Mouse (Mus musculus): ENCODE measurements around the gene Fubp1. TPM values are rescaled to one million over a fixed set of nuclear protein-coding genes. Genes with fewer than 3 reads are reported as not detected.

Gene Fubp1
- polyA plus RNA-seq, 1 experiment: 406 TPM

GRCm38 (mm10) chr3:152276935-152277334 lies 66.7 kb downstream of the Fubp1 start:
- no peaks in the 10 kb centered on the region; the same call in 1 of the 2 replicates for H3K36me3 ChIP-seq (ENCODE audit: control insufficient read depth, insufficient read depth, low read length, poor library complexity, severe bottlenecking)
- TF ChIP-seq CTCF (IDR thresholded peaks at IDR 0.05; ENCODE audit: low read depth, low read length): no peak
- no peak for TF ChIP-seq EP300 (IDR thresholded peaks at IDR 0.05; ENCODE audit: insufficient read depth, low read depth, low read length)
- TF ChIP-seq POLR2A (IDR thresholded peaks at IDR 0.05; ENCODE audit: insufficient read depth, low read length): no peak
- H3K27ac ChIP-seq (ENCODE audit: insufficient read depth, low read length): no peak overlapping the region
- no peak overlapping the region for H3K4me3 ChIP-seq (ENCODE audit: low read depth, low read length)
- no peaks in the 10 kb centered on the region for H3K9me3 ChIP-seq (replicated peaks; ENCODE audit: control insufficient read depth, insufficient read depth, low read length, poor library complexity, severe bottlenecking)
- no peak overlapping the region for H3K9ac ChIP-seq (ENCODE audit: low read depth, poor library complexity, severe bottlenecking)
- no peaks in the 10 kb centered on the region for H3K27me3 ChIP-seq (ENCODE audit: control insufficient read depth, insufficient read depth, low read length, poor library complexity, severe bottlenecking)
- H3K4me1 ChIP-seq (ENCODE audit: control insufficient read depth, insufficient read depth, low read length): no peaks in the 10 kb centered on the region

- no peak overlapping the region for H3K9ac ChIP-seq (ENCODE audit: low read depth, poor library complexity, severe bottlenecking)
- no peaks in the 10 kb centered on the region for H3K4me1 ChIP-seq (ENCODE audit: control insufficient read depth, insufficient read depth, low read length)
- no peaks in the 10 kb centered on the region for H3K9me3 ChIP-seq (replicated peaks; ENCODE audit: control insufficient read depth, insufficient read depth, low read length, poor library complexity, severe bottlenecking)
- H3K27ac ChIP-seq (ENCODE audit: insufficient read depth, low read length): no peak overlapping the region
- no peak overlapping the region for H3K4me3 ChIP-seq (ENCODE audit: low read depth, low read length)
- no peaks in the 10 kb centered on the region; the same call in 1 of the 2 replicates for H3K36me3 ChIP-seq (ENCODE audit: control insufficient read depth, insufficient read depth, low read length, poor library complexity, severe bottlenecking)
- H3K27me3 ChIP-seq (ENCODE audit: control insufficient read depth, insufficient read depth, low read length, poor library complexity, severe bottlenecking): no peaks in the 10 kb centered on the region
- TF ChIP-seq POLR2A (IDR thresholded peaks at IDR 0.05; ENCODE audit: insufficient read depth, low read length) (no peak), CTCF (IDR thresholded peaks at IDR 0.05; ENCODE audit: low read depth, low read length) (peak; percentile 13)
These were observed 67.7 kb downstream of the Fubp1 start for GRCm38 (mm10) chr3:152277912-152278311.

- H3K27me3 ChIP-seq (ENCODE audit: control insufficient read depth, insufficient read depth, low read length, poor library complexity, severe bottlenecking): no peaks in the 10 kb centered on the region
These were observed 68.2 kb downstream of the Fubp1 start for GRCm38 (mm10) chr3:152278431-152278830.

GRCm38 (mm10) chr3:152282126-152282525 lies 71.9 kb downstream of the Fubp1 start:
- H3K4me1 ChIP-seq (ENCODE audit: control insufficient read depth, insufficient read depth, low read length): no peaks in the 10 kb centered on the region
- H3K4me3 ChIP-seq (ENCODE audit: low read depth, low read length): no peak overlapping the region
- no peak overlapping the region for H3K9ac ChIP-seq (ENCODE audit: low read depth, poor library complexity, severe bottlenecking)
- H3K27ac ChIP-seq (ENCODE audit: insufficient read depth, low read length): no peak overlapping the region
- peaks cover 9% of the 10 kb centered on the region; the same call in 1 of the 2 replicates for H3K36me3 ChIP-seq (ENCODE audit: control insufficient read depth, insufficient read depth, low read length, poor library complexity, severe bottlenecking)
- no peaks in the 10 kb centered on the region for H3K27me3 ChIP-seq (ENCODE audit: control insufficient read depth, insufficient read depth, low read length, poor library complexity, severe bottlenecking)
- no peak for TF ChIP-seq CTCF (IDR thresholded peaks at IDR 0.05; ENCODE audit: low read depth, low read length)
- H3K9me3 ChIP-seq (replicated peaks; ENCODE audit: control insufficient read depth, insufficient read depth, low read length, poor library complexity, severe bottlenecking): no peaks in the 10 kb centered on the region

More at GRCm38 (mm10) chr3:152278431-152278830, 68.2 kb downstream of the Fubp1 start:
- Histone ChIP-seq H3K27ac (ENCODE audit: insufficient read depth, low read length) (no peak overlapping the region), H3K4me3 (ENCODE audit: low read depth, low read length) (no peak overlapping the region), H3K9me3 (replicated peaks; ENCODE audit: control insufficient read depth, insufficient read depth, low read length, poor library complexity, severe bottlenecking) (no peaks in the 10 kb centered on the region), H3K36me3 (ENCODE audit: control insufficient read depth, insufficient read depth, low read length, poor library complexity, severe bottlenecking) (no peaks in the 10 kb centered on the region; the same call in 1 of the 2 replicates), H3K4me1 (ENCODE audit: control insufficient read depth, insufficient read depth, low read length) (no peaks in the 10 kb centered on the region), H3K9ac (ENCODE audit: low read depth, poor library complexity, severe bottlenecking) (no peak overlapping the region)
- TF ChIP-seq POLR2A (IDR thresholded peaks at IDR 0.05; ENCODE audit: insufficient read depth, low read length) (no peak), CTCF (IDR thresholded peaks at IDR 0.05; ENCODE audit: low read depth, low read length) (no peak), EP300 (IDR thresholded peaks at IDR 0.05; ENCODE audit: insufficient read depth, low read depth, low read length) (no peak)

GRCm38 (mm10) chr3:152284306-152284705 lies 74.1 kb downstream of the Fubp1 start:
- Histone ChIP-seq H3K27ac (ENCODE audit: insufficient read depth, low read length) (no peak overlapping the region), H3K9ac (ENCODE audit: low read depth, poor library complexity, severe bottlenecking) (no peak overlapping the region), H3K36me3 (ENCODE audit: control insufficient read depth, insufficient read depth, low read length, poor library complexity, severe bottlenecking) (peaks cover 13% of the 10 kb centered on the region; the same call in 1 of the 2 replicates), H3K4me1 (ENCODE audit: control insufficient read depth, insufficient read depth, low read length) (no peaks in the 10 kb centered on the region), H3K4me3 (ENCODE audit: low read depth, low read length) (no peak overlapping the region), H3K9me3 (replicated peaks; ENCODE audit: control insufficient read depth, insufficient read depth, low read length, poor library complexity, severe bottlenecking) (no peaks in the 10 kb centered on the region), H3K27me3 (ENCODE audit: control insufficient read depth, insufficient read depth, low read length, poor library complexity, severe bottlenecking) (no peaks in the 10 kb centered on the region)
- no peak for TF ChIP-seq POLR2A (IDR thresholded peaks at IDR 0.05; ENCODE audit: insufficient read depth, low read length)
- TF ChIP-seq EP300 (IDR thresholded peaks at IDR 0.05; ENCODE audit: insufficient read depth, low read depth, low read length): no peak
- TF ChIP-seq CTCF (IDR thresholded peaks at IDR 0.05; ENCODE audit: low read depth, low read length): no peak

- Histone ChIP-seq H3K4me3 (ENCODE audit: low read depth, low read length) (no peak overlapping the region), H3K9me3 (replicated peaks; ENCODE audit: control insufficient read depth, insufficient read depth, low read length, poor library complexity, severe bottlenecking) (no peaks in the 10 kb centered on the region), H3K36me3 (ENCODE audit: control insufficient read depth, insufficient read depth, low read length, poor library complexity, severe bottlenecking) (peaks cover 13% of the 10 kb centered on the region; the same call in 1 of the 2 replicates), H3K27ac (ENCODE audit: insufficient read depth, low read length) (no peak overlapping the region), H3K27me3 (ENCODE audit: control insufficient read depth, insufficient read depth, low read length, poor library complexity, severe bottlenecking) (no peaks in the 10 kb centered on the region), H3K9ac (ENCODE audit: low read depth, poor library complexity, severe bottlenecking) (no peak overlapping the region), H3K4me1 (ENCODE audit: control insufficient read depth, insufficient read depth, low read length) (no peaks in the 10 kb centered on the region)
- TF ChIP-seq POLR2A (IDR thresholded peaks at IDR 0.05; ENCODE audit: insufficient read depth, low read length): no peak
- no peak for TF ChIP-seq EP300 (IDR thresholded peaks at IDR 0.05; ENCODE audit: insufficient read depth, low read depth, low read length)
- TF ChIP-seq CTCF (IDR thresholded peaks at IDR 0.05; ENCODE audit: low read depth, low read length): no peak
These were observed 74.5 kb downstream of the Fubp1 start for GRCm38 (mm10) chr3:152284759-152285158.

Other genes with a start within 250 kb of the Fubp1 start
- gene Gipc2, start 44.2 kb upstream of the Fubp1 start, polyA plus RNA-seq (2011; ENCODE audit: insufficient read depth, insufficient read length, low read depth, missing spikeins): 17.1 and 19.9 TPM in 2 replicates
- gene Dnajb4, start 120 bp upstream of the Fubp1 start, polyA plus RNA-seq (2011; ENCODE audit: insufficient read depth, insufficient read length, low read depth, missing spikeins): 27.0 and 28.8 TPM in 2 replicates
- gene Nexn, start 55.9 kb downstream of the Fubp1 start, polyA plus RNA-seq (2011; ENCODE audit: insufficient read depth, insufficient read length, low read depth, missing spikeins): 16.3 and 19.6 TPM in 2 replicates
- 48.7 and 50.7 TPM in 2 replicates for gene Miga1, start 130.0 kb downstream of the Fubp1 start, polyA plus RNA-seq (2011; ENCODE audit: insufficient read depth, insufficient read length, low read depth, missing spikeins)
- gene Usp33, start 136.1 kb downstream of the Fubp1 start, polyA plus RNA-seq (2011; ENCODE audit: insufficient read depth, insufficient read length, low read depth, missing spikeins): 44.5 and 48.4 TPM in 2 replicates
- gene Zzz3, start 185.1 kb downstream of the Fubp1 start, polyA plus RNA-seq (2011; ENCODE audit: insufficient read depth, insufficient read length, low read depth, missing spikeins): 58.4 and 59.5 TPM in 2 replicates

Measured in ES-Bruce4 (cell line).